Mouse (Mus musculus) ES-E14 (cell line): ENCODE measurements around the gene Npy1r. TPM values are rescaled to one million over a fixed set of nuclear protein-coding genes. Genes with fewer than 3 reads are reported as not detected.

ENCODE experiments used
- DNase-seq: peaks from one replicate; pipeline ENCODE4 v3.0.0-alpha.2; 2013; ENCODE audit warnings: low read depth, low spot score
- H3K27ac ChIP-seq: 2 replicates; pipeline ENCODE4 v1.5.1; 2012; ENCODE audit warnings: low read depth, mild to moderate bottlenecking, low read length, moderate library complexity, mixed read lengths; ENCODE audit not compliant: poor library complexity, insufficient read depth, severe bottlenecking
- H3K36me3 ChIP-seq: 2 replicates; pipeline ENCODE4 v1.6.1; 2012; ENCODE audit warnings: mild to moderate bottlenecking, low read length, moderate library complexity, mixed read lengths; ENCODE audit not compliant: control insufficient read depth, poor library complexity, insufficient read depth, severe bottlenecking
- H3K4me1 ChIP-seq, 2 experiments: fragments of 150-350 bp in 1 of 2; sonication (generic) in 1 of 2; 2 replicates each; pipeline ENCODE4 v1.6.1; 2012; ENCODE audit warnings: low read length in 2 of 2, mild to moderate bottlenecking in 1 of 2, mixed read lengths in 1 of 2; ENCODE audit not compliant: control insufficient read depth in 2 of 2, insufficient read depth in 2 of 2, poor library complexity in 1 of 2
- H3K4me3 ChIP-seq, 2 experiments: fragments of 150-350 bp in 1 of 2; sonication (generic) in 1 of 2; 2 replicates each; pipeline ENCODE4 v1.5.1; 2012; ENCODE audit warnings: low read length in 2 of 2, low read depth in 1 of 2, mild to moderate bottlenecking in 1 of 2, mixed read lengths in 1 of 2; ENCODE audit not compliant: insufficient read depth in 1 of 2, poor library complexity in 1 of 2, severe bottlenecking in 1 of 2
- H3K9ac ChIP-seq: 2 replicates; pipeline ENCODE4 v1.6.1; 2012; ENCODE audit warnings: low read depth, mild to moderate bottlenecking, low read length, mixed read lengths; ENCODE audit not compliant: poor library complexity, insufficient read depth, severe bottlenecking
- H3K9me3 ChIP-seq: fragments of 150-350 bp; sonication (generic); 2 replicates; pipeline ENCODE4 v1.6.1; 2012; ENCODE audit warnings: low read depth, mild to moderate bottlenecking, low read length; ENCODE audit not compliant: control insufficient read depth, insufficient read depth
- CHD2 ChIP-seq: IDR thresholded peaks from 2 replicates; pipeline ENCODE4 v1.6.1; 2014; ENCODE audit warnings: mild to moderate bottlenecking, low read depth, low read length, inconsistent platforms
- HCFC1 ChIP-seq: IDR thresholded peaks from 2 replicates; pipeline ENCODE4 v1.6.1; 2012; ENCODE audit warnings: low read length, inconsistent platforms, borderline replicate concordance; ENCODE audit not compliant: insufficient read depth
- MAFK ChIP-seq: IDR thresholded peaks from 2 replicates; pipeline ENCODE4 v1.6.1; 2014; ENCODE audit warnings: mild to moderate bottlenecking, low read depth, low read length, inconsistent platforms; ENCODE audit not compliant: insufficient read depth
- ZC3H11A ChIP-seq: IDR thresholded peaks from 2 replicates; pipeline ENCODE4 v1.6.1; 2012; ENCODE audit warnings: low read depth, mild to moderate bottlenecking, inconsistent platforms, low read length, borderline replicate concordance
- ZNF384 ChIP-seq: IDR thresholded peaks from 2 replicates; pipeline ENCODE4 v1.6.1; 2012; ENCODE audit warnings: low read depth, low read length, inconsistent platforms
- in situ Hi-C, 2 experiments: fragments of 600-800 bp; cut with MboI; formaldehyde crosslinking; loops; one replicate each; pipeline ENCODE4 v1.15.1; 2025; ENCODE audit warnings: low sequenced_read_pairs in 2 of 2, inconsistent platforms in 1 of 2; ENCODE audit not compliant: unreplicated experiment in 2 of 2
- total RNA-seq: library from RNA; depleted of rRNA; stranded (reverse); fragments of 300-350 nt; gene quantifications from 2 replicates; pipeline ENCODE4 v1.2.3, GENCODE M21; 2012; rRNA removed

The Npy1r gene
- total RNA-seq, 1 experiment, result 0.04 TPM

DNA sequence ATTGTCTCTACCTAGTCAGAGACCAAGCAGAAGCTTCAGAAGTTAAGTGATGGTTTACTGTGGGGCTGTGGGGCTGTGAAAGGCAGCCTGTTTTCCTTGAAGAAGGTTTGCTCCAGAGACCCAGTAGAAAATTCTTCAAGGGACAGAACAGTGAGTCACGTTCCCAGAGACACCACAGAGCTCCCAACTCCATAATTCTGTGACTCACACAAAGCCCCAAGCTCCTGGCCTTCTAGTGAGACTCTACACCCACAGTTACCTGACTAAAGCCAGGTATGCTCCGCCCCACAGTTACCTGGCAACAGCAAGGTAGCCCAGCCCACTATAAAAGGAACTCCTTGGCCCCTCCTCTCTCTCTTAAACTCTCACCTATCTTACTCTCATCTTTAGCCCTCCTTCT is 54.6 kb downstream of the Npy1r start:
- no peak for TF ChIP-seq MAFK
- TF ChIP-seq CHD2, result no peak
- TF ChIP-seq ZNF384, result no peak
- TF ChIP-seq ZC3H11A, result no peak
- TF ChIP-seq HCFC1, result no peak
- Histone ChIP-seq H3K36me3 (no peaks in the 10 kb centered on the region), H3K9me3 (no peaks in the 10 kb centered on the region), H3K27ac (no peak overlapping the region), H3K9ac (no peak overlapping the region), H3K4me1 (no peaks in the 10 kb centered on the region), H3K4me3 (no peak overlapping the region)
- in situ Hi-C loops, result no loop called here
- no peak for DNase-seq

DNA sequence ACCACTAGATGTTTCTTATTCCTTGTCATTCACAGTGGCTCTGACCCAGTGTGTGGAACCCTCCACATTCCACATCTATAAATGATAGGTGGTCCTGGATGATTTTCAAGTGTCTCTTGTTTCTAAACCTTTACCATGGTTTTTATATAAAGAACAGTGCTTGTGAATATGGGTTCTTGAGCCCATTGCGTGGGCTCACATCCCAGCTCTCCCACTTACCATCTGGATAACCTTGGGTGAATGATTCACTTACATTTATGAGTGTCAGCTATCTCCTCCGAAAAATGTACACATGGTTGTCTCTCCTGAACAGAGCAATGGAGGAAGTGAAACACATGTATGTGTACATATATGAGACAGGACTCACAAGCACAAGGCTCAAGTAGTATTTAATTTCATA is 59.2 kb downstream of the Npy1r start:
- no peaks in the 10 kb centered on the region for H3K9me3 ChIP-seq
- H3K9ac ChIP-seq, result no peak overlapping the region
- no peaks in the 10 kb centered on the region for H3K36me3 ChIP-seq
- H3K4me1 ChIP-seq, result no peaks in the 10 kb centered on the region
- H3K4me3 ChIP-seq, result no peak overlapping the region
- TF ChIP-seq ZC3H11A (no peak), CHD2 (no peak), ZNF384 (no peak)
- in situ Hi-C loops, result no loop called here
- DNase-seq, result no peak
- H3K27ac ChIP-seq, result no peak overlapping the region

Other genes with a start within 250 kb of the Npy1r start
- gene Tma16, start 210.7 kb upstream of the Npy1r start, total RNA-seq, result 47.4 and 48.0 TPM in 2 replicates
- 1.8 and 2.1 TPM in 2 replicates for gene Tktl2, start 185.4 kb upstream of the Npy1r start, total RNA-seq
- gene Npy5r, start 9.1 kb upstream of the Npy1r start, total RNA-seq, result not detected in 2 replicates
- gene Naf1, start 163.0 kb downstream of the Npy1r start, total RNA-seq, result 11.7 and 13.7 TPM in 2 replicates